Mouse (Mus musculus): ENCODE measurements around the gene Bcs1l. TPM values are rescaled to one million over a fixed set of nuclear protein-coding genes. Genes with fewer than 3 reads are reported as not detected.

Gene Bcs1l
- polyA plus RNA-seq (2015; fragmentation: Nextera tagmentation; extraction: Ambion mirVana): 8.8 and 9.8 TPM in 2 replicates

GRCm38 (mm10) chr1:74587773-74588445 is at the start of gene Bcs1l, which contains the start of gene Zfp142:
Gene Bcs1l (plus strand): TSS chr1:74588289.
Gene Zfp142 (minus strand): TSS chr1:74588246.

GRCm38 (mm10) chr1:74542451-74542961 is 45.6 kb upstream of the Bcs1l start, which contains the start of gene Plcd4:
Gene Plcd4 (plus strand): TSS chr1:74542888.

DNA sequence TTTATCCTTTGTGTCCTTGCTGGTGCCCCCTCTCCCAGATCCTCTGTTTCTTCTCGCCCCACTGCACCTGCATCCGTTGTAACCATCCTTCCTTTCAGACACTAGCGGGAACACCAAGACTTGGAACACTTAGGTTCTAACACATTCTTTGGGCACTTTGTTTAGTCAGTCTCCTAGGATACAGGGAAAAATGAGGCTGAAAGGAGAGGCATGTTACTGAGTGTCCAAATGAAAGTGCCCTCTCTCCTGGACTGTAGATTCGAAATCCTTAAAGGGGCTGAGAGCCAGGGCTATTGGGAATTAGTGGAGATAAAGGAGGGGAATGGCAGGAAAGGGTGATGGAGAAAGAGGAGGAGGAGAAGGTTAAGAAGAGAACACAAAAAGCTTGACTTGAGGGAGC is 43.9 kb upstream of the Bcs1l start, which contains the start of gene Usp37:
Gene Usp37 (minus strand): TSS at position 101 of the 400 bp plus-strand sequence.

DNA sequence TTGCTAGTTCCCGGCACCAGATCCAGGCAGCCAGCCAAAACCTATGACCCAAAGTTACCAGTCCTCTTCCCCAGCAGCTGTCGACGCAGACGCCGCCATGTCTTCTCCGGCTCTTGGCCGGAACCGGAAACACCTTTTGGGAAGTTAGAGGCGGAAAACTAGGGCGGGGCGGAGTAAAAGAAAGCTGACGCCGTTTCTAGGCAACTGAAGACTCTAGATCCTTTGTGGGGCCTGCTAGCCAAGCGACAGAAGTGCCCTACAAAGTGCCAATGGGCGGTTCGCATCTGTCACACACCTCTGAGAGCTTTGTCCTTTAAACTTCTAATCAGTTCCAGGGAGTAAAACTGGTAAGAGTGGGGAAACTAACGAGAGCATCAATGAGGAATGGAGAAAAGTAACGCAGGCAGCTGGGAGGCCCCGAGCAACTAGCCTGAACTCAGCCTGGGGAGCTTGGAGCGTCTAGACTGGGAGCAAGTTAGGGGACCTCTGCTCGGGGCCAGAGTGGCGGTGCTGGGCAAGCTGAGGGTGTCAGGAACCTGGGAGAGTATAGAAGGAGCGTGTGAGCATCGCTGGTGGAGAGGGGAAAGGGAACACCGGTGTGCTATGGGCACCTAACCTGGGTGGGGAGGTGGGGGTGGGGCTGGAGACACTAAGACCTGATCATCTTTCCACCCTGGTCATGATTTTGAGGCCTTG is 13.3 kb downstream of the Bcs1l start, which contains the start of the genes Rnf25 and Stk36:
Gene Rnf25 (minus strand): TSS at position 131 of the 696 bp plus-strand sequence.
Gene Stk36 (plus strand): TSS at position 179 of the 696 bp plus-strand sequence.

Small RNAs within 50 kb of the gene (microRNA-seq; reads per million reads assigned to microRNA genes)
- gene Gm25035: not detected

Other genes with a start within 250 kb of the Bcs1l start
- 0.88 and 1.0 TPM in 2 replicates for gene Catip, start 226.2 kb upstream of the Bcs1l start, polyA plus RNA-seq (2015; fragmentation: Nextera tagmentation; extraction: Ambion mirVana)
- 5.6 and 31.7 TPM in 2 replicates for gene Slc11a1, start 213.1 kb upstream of the Bcs1l start, polyA plus RNA-seq (2015; fragmentation: Nextera tagmentation; extraction: Ambion mirVana)
- gene Ctdsp1, start 196.8 kb upstream of the Bcs1l start, polyA plus RNA-seq (2015; fragmentation: Nextera tagmentation; extraction: Ambion mirVana): 59.2 and 61.2 TPM in 2 replicates
- 0.16 and 0.36 TPM in 2 replicates for gene Vil1, start 178.9 kb upstream of the Bcs1l start, polyA plus RNA-seq (2015; fragmentation: Nextera tagmentation; extraction: Ambion mirVana)
- 23.4 and 27.1 TPM in 2 replicates for gene Cnot9, start 82.2 kb upstream of the Bcs1l start, polyA plus RNA-seq (2015; fragmentation: Nextera tagmentation; extraction: Ambion mirVana)
- 0.53 and 0.79 TPM in 2 replicates for gene Plcd4, start 45.4 kb upstream of the Bcs1l start, polyA plus RNA-seq (2015; fragmentation: Nextera tagmentation; extraction: Ambion mirVana)
- 9.4 and 9.5 TPM in 2 replicates for gene Usp37, start 44.0 kb upstream of the Bcs1l start, polyA plus RNA-seq (2015; fragmentation: Nextera tagmentation; extraction: Ambion mirVana)
- 2.9 and 3.3 TPM in 2 replicates for gene Zfp142, start within 50 bp of the Bcs1l start, polyA plus RNA-seq (2015; fragmentation: Nextera tagmentation; extraction: Ambion mirVana)
- gene Rnf25, start 13.1 kb downstream of the Bcs1l start, polyA plus RNA-seq (2015; fragmentation: Nextera tagmentation; extraction: Ambion mirVana): 19.0 and 20.6 TPM in 2 replicates
- 0.79 and 1.7 TPM in 2 replicates for gene Stk36, start 13.2 kb downstream of the Bcs1l start, polyA plus RNA-seq (2015; fragmentation: Nextera tagmentation; extraction: Ambion mirVana)
- gene Ttll4, start 73.5 kb downstream of the Bcs1l start, polyA plus RNA-seq (2015; fragmentation: Nextera tagmentation; extraction: Ambion mirVana): 3.6 and 3.7 TPM in 2 replicates
- 8.5 and 10.7 TPM in 2 replicates for gene Cyp27a1, start 125.3 kb downstream of the Bcs1l start, polyA plus RNA-seq (2015; fragmentation: Nextera tagmentation; extraction: Ambion mirVana)
- gene Prkag3, start 160.9 kb downstream of the Bcs1l start, polyA plus RNA-seq (2015; fragmentation: Nextera tagmentation; extraction: Ambion mirVana): 0.41 and 0.58 TPM in 2 replicates
- gene Wnt6, start 183.6 kb downstream of the Bcs1l start, polyA plus RNA-seq (2015; fragmentation: Nextera tagmentation; extraction: Ambion mirVana): 8.4 and 8.6 TPM in 2 replicates
- gene Wnt10a, start 203.2 kb downstream of the Bcs1l start, polyA plus RNA-seq (2015; fragmentation: Nextera tagmentation; extraction: Ambion mirVana): 7.4 and 9.2 TPM in 2 replicates